Mouse (Mus musculus) kidney, postnatal 0 days (tissue): ENCODE results near the gene P2ry10b. TPM values are rescaled to one million over a fixed set of nuclear protein-coding genes. Genes with fewer than 3 reads are reported as not detected.

Experiments
- ATAC-seq: fragments of 200-750 bp; cut with Nextera tagmentation; replicated peaks from 2 replicates; pipeline ENCODE4 v1.8.0; 2017; ENCODE audit warnings: low read depth, moderate number of reproducible peaks, moderate TSS enrichment, moderate library complexity; ENCODE audit not compliant: low FRiP score
- DNase-seq: peaks from one replicate; pipeline ENCODE4 v3.0.0-alpha.2; 2016; ENCODE audit warnings: low spot score
- H3K27ac ChIP-seq: fragments of 300-500 bp; sonication (generic); 2 replicates; pipeline ENCODE4 v1.5.1; 2014; ENCODE audit warnings: mild to moderate bottlenecking
- H3K27me3 ChIP-seq: fragments of 300-500 bp; sonication (generic); 2 replicates; pipeline ENCODE4 v1.6.1; 2014; ENCODE audit warnings: low read length, mixed read lengths; ENCODE audit not compliant: insufficient read depth
- H3K36me3 ChIP-seq: fragments of 300-500 bp; sonication (generic); 2 replicates; pipeline ENCODE4 v1.6.1; 2014; ENCODE audit warnings: low read length, mixed read lengths; ENCODE audit not compliant: insufficient read depth
- H3K4me1 ChIP-seq: fragments of 300-500 bp; sonication (generic); replicated peaks from 2 replicates; pipeline ENCODE4 v1.6.1; 2014; ENCODE audit warnings: antibody characterized with exemption, low read length, mixed read lengths; ENCODE audit not compliant: insufficient read depth
- H3K4me2 ChIP-seq: fragments of 300-500 bp; sonication (generic); 2 replicates; pipeline ENCODE4 v1.6.1; 2014; ENCODE audit warnings: mild to moderate bottlenecking, low read length, moderate library complexity, mixed read lengths
- H3K4me3 ChIP-seq: fragments of 300-500 bp; sonication (generic); replicated peaks from 2 replicates; pipeline ENCODE4 v1.5.1; 2014; ENCODE audit warnings: low read depth, low read length
- H3K9ac ChIP-seq: fragments of 300-500 bp; sonication (generic); 2 replicates; pipeline ENCODE4 v1.6.1; 2014; ENCODE audit warnings: low read depth, low read length
- H3K9me3 ChIP-seq: fragments of 300-500 bp; sonication (generic); replicated peaks from 2 replicates; pipeline ENCODE4 v1.6.1; 2016; ENCODE audit warnings: low read length, inconsistent platforms, mixed read lengths
- CTCF ChIP-seq: IDR thresholded peaks from 2 replicates; pipeline ENCODE4 v1.5.1; 2016; ENCODE audit warnings: antibody characterized with exemption, low read depth, mild to moderate bottlenecking, moderate library complexity
- WGBS: fragments of 180-500 bp; shearing (Covaris S2); extraction: QIAGEN DNeasy Blood & Tissue Kit; methylation state at CpG from one replicate; pipeline ENCODE4 v1.1.7; 2014; 5-methylcytosine and 5-hydroxymethylcytosine counted together
- polyA plus RNA-seq: library from polyadenylated mRNA; unstranded; fragments of >200 nt; fragmentation: Nextera tagmentation; extraction: Ambion mirVana; gene quantifications from 2 replicates; pipeline ENCODE4 v1.2.1, GENCODE M21; 2015

The P2ry10b gene
- 0.74 and 0.77 TPM in 2 replicates for polyA plus RNA-seq

- H3K4me1 ChIP-seq: no peaks in the 10 kb centered on the region
- 79% methylated on average over 3 of the region's 3 CpGs for WGBS
- ATAC-seq (no peak), DNase-seq (no peak)
- no peaks in the 10 kb centered on the region for H3K36me3 ChIP-seq
- no peak within 1 kb of the TSS for H3K9ac ChIP-seq
- H3K4me3 ChIP-seq: no peak within 1 kb of the TSS
- no peaks in the 10 kb centered on the region for H3K9me3 ChIP-seq
- no peak within 1 kb of the TSS for H3K27ac ChIP-seq
- H3K4me2 ChIP-seq: no peak within 1 kb of the TSS
- H3K27me3 ChIP-seq: no peaks in the 10 kb centered on the region
- TF ChIP-seq CTCF: no peak
Measured at GRCm38 (mm10) chrX:107148681-107149080, at the start of gene P2ry10b. TSS of gene P2ry10b (plus strand) at chrX:107148927.

GRCm38 (mm10) chrX:107116333-107116732, 32.4 kb upstream of the P2ry10b start:
- Histone ChIP-seq H3K9ac (no peak overlapping the region), H3K27ac (no peak overlapping the region), H3K27me3 (no peaks in the 10 kb centered on the region), H3K4me3 (no peak overlapping the region), H3K4me2 (no peak overlapping the region), H3K4me1 (no peaks in the 10 kb centered on the region), H3K36me3 (no peaks in the 10 kb centered on the region), H3K9me3 (no peaks in the 10 kb centered on the region)
- ATAC-seq (no peak), DNase-seq (no peak)
- TF ChIP-seq CTCF: no peak
- WGBS: 91% methylated on average over 1 of the region's 1 CpGs

DNA sequence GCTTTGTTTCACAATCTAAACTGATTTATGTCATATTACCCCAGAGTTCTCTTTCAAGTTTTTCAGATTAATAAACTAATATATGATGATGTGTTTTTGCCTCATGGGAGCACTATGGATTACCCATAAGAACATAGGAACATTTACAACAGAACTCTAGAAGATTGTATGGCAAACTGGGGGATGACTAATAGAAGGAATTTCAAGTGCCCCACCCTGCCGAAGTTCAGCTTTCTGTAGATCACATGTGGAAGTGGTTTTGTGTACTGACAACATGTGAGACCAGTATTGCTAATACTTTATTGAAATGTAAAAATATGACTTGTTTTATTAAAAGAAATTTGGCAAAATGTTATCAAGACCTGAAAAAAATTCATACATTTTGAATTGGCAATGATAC, 31.7 kb upstream of the P2ry10b start:
- Histone ChIP-seq H3K4me3 (no peak overlapping the region), H3K9me3 (no peaks in the 10 kb centered on the region), H3K4me2 (no peak overlapping the region), H3K27ac (no peak overlapping the region), H3K36me3 (no peaks in the 10 kb centered on the region), H3K27me3 (no peaks in the 10 kb centered on the region), H3K4me1 (no peaks in the 10 kb centered on the region), H3K9ac (no peak overlapping the region)
- DNase-seq: no peak
- TF ChIP-seq CTCF: no peak
- WGBS: 77% methylated on average over 1 of the region's 1 CpGs
- no peak for ATAC-seq

DNA sequence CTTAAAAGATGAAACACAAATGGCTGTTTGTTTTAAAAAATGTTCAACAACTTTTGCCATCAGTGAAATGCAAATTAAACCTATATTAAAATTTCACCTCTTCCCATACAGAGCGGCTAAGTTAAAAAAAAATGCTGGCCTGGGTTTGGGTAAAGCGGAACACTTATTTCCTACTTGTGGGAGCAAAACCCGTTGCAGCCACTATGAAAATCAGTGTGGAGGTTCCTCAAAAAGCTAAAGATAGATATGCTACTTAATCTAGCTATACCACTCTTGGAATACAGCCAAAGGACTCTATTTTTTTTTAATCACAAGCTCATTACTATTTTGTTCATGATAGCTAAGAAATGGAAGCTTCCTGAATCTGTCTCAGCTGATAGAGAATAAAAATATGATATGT, 5.5 kb upstream of the P2ry10b start:
- no peaks in the 10 kb centered on the region for H3K27me3 ChIP-seq
- H3K4me2 ChIP-seq: no peak overlapping the region
- 74% methylated on average over 3 of the region's 3 CpGs for WGBS
- no peak overlapping the region for H3K9ac ChIP-seq
- H3K4me1 ChIP-seq: no peaks in the 10 kb centered on the region
- no peak overlapping the region for H3K27ac ChIP-seq
- H3K9me3 ChIP-seq: no peaks in the 10 kb centered on the region
- H3K36me3 ChIP-seq: no peaks in the 10 kb centered on the region
- ATAC-seq: no peak
- TF ChIP-seq CTCF: no peak
- H3K4me3 ChIP-seq: no peak overlapping the region
- no peak for DNase-seq

DNA sequence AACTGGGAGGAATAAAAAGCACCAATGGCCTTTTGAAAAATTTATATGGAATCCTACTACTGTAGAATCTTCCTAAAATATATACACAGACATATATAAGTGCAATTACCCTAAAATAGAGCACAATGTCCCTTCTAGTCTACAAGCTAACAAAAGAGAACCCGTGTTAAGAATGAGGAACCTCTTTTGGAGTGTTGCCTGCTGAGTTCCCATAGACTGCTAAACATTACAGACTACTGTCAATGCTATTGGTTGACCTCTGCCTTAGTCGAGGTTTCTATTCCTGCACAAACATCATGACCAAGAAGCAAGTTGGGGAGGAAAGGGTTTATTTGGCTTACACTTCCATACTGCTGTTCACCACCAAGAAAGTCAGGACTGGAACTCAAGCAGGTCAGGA, 4.8 kb upstream of the P2ry10b start:
- no peak overlapping the region for H3K9ac ChIP-seq
- H3K4me1 ChIP-seq: no peaks in the 10 kb centered on the region
- no peak overlapping the region for H3K4me3 ChIP-seq
- no peaks in the 10 kb centered on the region for H3K27me3 ChIP-seq
- WGBS: 76% methylated on average over 2 of the region's 2 CpGs
- no peaks in the 10 kb centered on the region for H3K36me3 ChIP-seq
- no peak for TF ChIP-seq CTCF
- no peak overlapping the region for H3K4me2 ChIP-seq
- no peaks in the 10 kb centered on the region for H3K9me3 ChIP-seq
- ATAC-seq (no peak), DNase-seq (no peak)
- H3K27ac ChIP-seq: no peak overlapping the region

- no peak overlapping the region for H3K4me2 ChIP-seq
- TF ChIP-seq CTCF: no peak
- no peak overlapping the region for H3K27ac ChIP-seq
- no peaks in the 10 kb centered on the region for H3K4me1 ChIP-seq
- WGBS: 62% methylated on average over 4 of the region's 4 CpGs
- H3K27me3 ChIP-seq: no peaks in the 10 kb centered on the region
- no peak for ATAC-seq
- H3K9ac ChIP-seq: no peak overlapping the region
- H3K9me3 ChIP-seq: no peaks in the 10 kb centered on the region
- no peak for DNase-seq
- H3K36me3 ChIP-seq: no peaks in the 10 kb centered on the region
- no peak overlapping the region for H3K4me3 ChIP-seq
Measured at GRCm38 (mm10) chrX:107149391-107149993, 765 bp downstream of the P2ry10b start.

DNA sequence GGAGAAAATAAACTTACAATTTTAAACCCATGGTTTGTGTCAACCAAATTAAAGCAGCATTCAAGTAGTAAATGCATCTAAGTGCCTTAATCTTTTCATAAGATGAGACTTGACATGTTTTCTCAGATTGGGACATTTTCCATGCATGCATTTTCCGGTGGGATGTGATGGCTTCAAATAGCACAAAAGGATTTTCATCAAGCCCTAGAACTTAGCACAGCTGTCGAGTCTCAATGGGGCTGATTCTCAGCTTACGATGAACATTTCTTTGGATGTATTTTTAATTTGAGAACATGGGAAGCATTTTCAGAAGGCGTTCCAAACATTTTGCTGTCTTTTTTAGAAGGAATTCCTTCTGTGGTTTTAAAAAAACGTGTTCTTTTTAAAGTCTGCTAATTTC, 1.3 kb downstream of the P2ry10b start:
- Histone ChIP-seq H3K36me3 (no peaks in the 10 kb centered on the region), H3K9ac (no peak overlapping the region), H3K4me1 (no peaks in the 10 kb centered on the region), H3K4me2 (no peak overlapping the region), H3K27ac (no peak overlapping the region), H3K9me3 (no peaks in the 10 kb centered on the region), H3K27me3 (no peaks in the 10 kb centered on the region), H3K4me3 (no peak overlapping the region)
- ATAC-seq: no peak
- peak; percentile 25 for DNase-seq
- TF ChIP-seq CTCF: no peak
- 53% methylated on average over 5 of the region's 5 CpGs for WGBS
